Mouse (Mus musculus) embryonic fibroblast, embryonic 13.5 days (primary cell): ENCODE measurements around the gene Abcd3.

Experiments
- CTCF ChIP-seq: IDR thresholded peaks from 2 replicates; pipeline ENCODE4 v1.5.1; 2011; ENCODE audit warnings: mild to moderate bottlenecking, control low read depth, low read length, moderate library complexity, borderline replicate concordance; ENCODE audit not compliant: insufficient read depth
- POLR2A ChIP-seq: IDR thresholded peaks from 2 replicates; pipeline ENCODE4 v1.6.1; 2011; ENCODE audit warnings: low read depth, mild to moderate bottlenecking, control low read depth, low read length, moderate library complexity

DNA sequence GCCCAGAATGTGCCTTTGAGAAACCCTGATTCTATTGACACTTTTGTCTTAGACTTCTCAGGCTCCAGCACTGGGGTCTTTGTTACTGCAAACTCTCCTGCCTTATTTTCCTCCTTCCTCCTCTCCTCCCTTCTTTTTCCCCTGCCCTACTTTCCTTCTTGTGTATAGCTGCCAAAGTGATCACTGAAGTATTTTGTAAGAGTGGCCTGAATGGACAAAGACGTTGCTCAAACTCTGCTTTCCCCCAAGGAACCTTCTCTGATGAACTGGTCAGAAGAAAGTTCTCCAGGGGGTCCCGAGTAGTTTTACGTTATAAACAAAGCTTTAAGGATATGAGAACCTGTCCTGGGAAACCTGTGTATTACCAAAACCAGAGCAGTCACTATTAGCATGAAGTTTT lies 95.4 kb downstream of the Abcd3 start:
- TF ChIP-seq CTCF (no peak), POLR2A (no peak)
